Mouse (Mus musculus) macrophage (primary cell): ENCODE measurements around the gene Gm49361. TPM values are rescaled to one million over a fixed set of nuclear protein-coding genes. Genes with fewer than 3 reads are reported as not detected.

ENCODE experiments used
- H3K27ac ChIP-seq: fragments of 350-480 bp; formaldehyde crosslinking; 2 replicates; pipeline ENCODE4 v1.9.0; 2021
- H3K36me3 ChIP-seq: fragments of 350-480 bp; formaldehyde crosslinking; 2 replicates; pipeline ENCODE4 v1.9.0; 2021; ENCODE audit errors: inconsistent target
- H3K4me3 ChIP-seq: fragments of 350-480 bp; formaldehyde crosslinking; 2 replicates; pipeline ENCODE4 v1.9.0; 2021; ENCODE audit errors: inconsistent target
- H3K79me2 ChIP-seq: fragments of 350-480 bp; formaldehyde crosslinking; 2 replicates; pipeline ENCODE4 v1.9.0; 2021; ENCODE audit errors: inconsistent target
- whole genome bisulfite sequencing: methylation state at CpG from one replicate; pipeline ENCODE4 v1.1.7; 2026; ENCODE audit warnings: inconsistent platforms; ENCODE audit not compliant: missing documents; 5-methylcytosine and 5-hydroxymethylcytosine counted together
- polyA plus RNA-seq: library from polyadenylated mRNA; stranded (reverse); fragments of 250-400 nt; gene quantifications from 3 replicates; pipeline ENCODE4 v1.2.4, GENCODE M21; 2018; ENCODE audit warnings: inconsistent platforms

Gene Gm49361
- polyA plus RNA-seq, 1 experiment from 2014 or later, result not detected

- Histone ChIP-seq H3K27ac (no peak overlapping the region), H3K4me3 (no peak overlapping the region), H3K36me3 (no peaks in the 10 kb centered on the region), H3K79me2 (peaks cover 7% of the 10 kb centered on the region; the same call in 1 of the 2 replicates)
- 87% methylated on average over 6 of the region's 6 CpGs for WGBS
Observed at GRCm38 (mm10) chr14:57711059-57711458, 34.8 kb downstream of the Gm49361 start.

GRCm38 (mm10) chr14:57709171-57709570, 36.7 kb downstream of the Gm49361 start:
- no peak overlapping the region for H3K4me3 ChIP-seq
- H3K27ac ChIP-seq, result no peak overlapping the region
- no peaks in the 10 kb centered on the region for H3K36me3 ChIP-seq
- peaks cover 4% of the 10 kb centered on the region; the same call in 1 of the 2 replicates for H3K79me2 ChIP-seq
- 97% methylated on average over 10 of the region's 10 CpGs for WGBS

- H3K79me2 ChIP-seq, result peaks cover 4% of the 10 kb centered on the region; the same call in 1 of the 2 replicates
- H3K36me3 ChIP-seq, result no peaks in the 10 kb centered on the region
- no peak overlapping the region for H3K27ac ChIP-seq
- no peak overlapping the region for H3K4me3 ChIP-seq
- 96% methylated on average over 7 of the region's 7 CpGs for WGBS
Observed at GRCm38 (mm10) chr14:57708580-57708979, 37.3 kb downstream of the Gm49361 start.

GRCm38 (mm10) chr14:57707100-57707893, 38.6 kb downstream of the Gm49361 start:
- 93% methylated on average over 18 of the region's 18 CpGs for WGBS
- Histone ChIP-seq H3K4me3 (no peak overlapping the region), H3K79me2 (peaks cover 4% of the 10 kb centered on the region; the same call in 1 of the 2 replicates), H3K36me3 (no peaks in the 10 kb centered on the region), H3K27ac (no peak overlapping the region)

- Histone ChIP-seq H3K79me2 (peaks cover 4% of the 10 kb centered on the region; the same call in 1 of the 2 replicates), H3K36me3 (no peaks in the 10 kb centered on the region), H3K4me3 (no peak overlapping the region), H3K27ac (no peak overlapping the region)
- WGBS, result 79% methylated on average over 4 of the region's 4 CpGs
Observed at GRCm38 (mm10) chr14:57706760-57707099, 39.2 kb downstream of the Gm49361 start.

GRCm38 (mm10) chr14:57705759-57706158, 40.1 kb downstream of the Gm49361 start:
- Histone ChIP-seq H3K79me2 (peaks cover 3% of the 10 kb centered on the region; the same call in 1 of the 2 replicates), H3K36me3 (no peaks in the 10 kb centered on the region), H3K4me3 (no peak overlapping the region), H3K27ac (no peak overlapping the region)
- WGBS, result 90% methylated on average over 4 of the region's 4 CpGs

GRCm38 (mm10) chr14:57705075-57705474, 40.8 kb downstream of the Gm49361 start:
- 0 out of 2 replicates have a peak, but pooled peaks cover 5% of the 10 kb centered on the region for H3K36me3 ChIP-seq
- no peaks in the 10 kb centered on the region; the same call in 1 of the 2 replicates for H3K79me2 ChIP-seq
- no peak overlapping the region for H3K27ac ChIP-seq
- WGBS, result 96% methylated on average over 4 of the region's 4 CpGs
- no peak overlapping the region for H3K4me3 ChIP-seq

GRCm38 (mm10) chr14:57701915-57702477, 43.9 kb downstream of the Gm49361 start:
- 83% methylated on average over 12 of the region's 12 CpGs for WGBS
- no peak overlapping the region for H3K4me3 ChIP-seq
- no peak overlapping the region for H3K27ac ChIP-seq
- H3K79me2 ChIP-seq, result no peaks in the 10 kb centered on the region
- peaks cover 18% of the 10 kb centered on the region; the same call in 1 of the 2 replicates for H3K36me3 ChIP-seq

- Histone ChIP-seq H3K4me3 (no peak overlapping the region), H3K36me3 (peaks cover 41% of the 10 kb centered on the region), H3K27ac (no peak overlapping the region), H3K79me2 (no peaks in the 10 kb centered on the region)
- WGBS, result 95% methylated on average over 31 of the region's 33 CpGs
Observed at GRCm38 (mm10) chr14:57699461-57699970, 46.4 kb downstream of the Gm49361 start.

GRCm38 (mm10) chr14:57699016-57699415, 46.9 kb downstream of the Gm49361 start:
- Histone ChIP-seq H3K79me2 (no peaks in the 10 kb centered on the region), H3K36me3 (peaks cover 46% of the 10 kb centered on the region), H3K4me3 (no peak overlapping the region), H3K27ac (no peak overlapping the region)
- WGBS, result 94% methylated on average over 10 of the region's 10 CpGs

- no peaks in the 10 kb centered on the region for H3K79me2 ChIP-seq
- H3K27ac ChIP-seq, result no peak overlapping the region
- H3K4me3 ChIP-seq, result no peak overlapping the region
- H3K36me3 ChIP-seq, result peaks cover 63% of the 10 kb centered on the region
- WGBS, result 94% methylated on average over 15 of the region's 15 CpGs
Observed at GRCm38 (mm10) chr14:57696066-57696465, 49.8 kb downstream of the Gm49361 start.

GRCm38 (mm10) chr14:57695550-57695949, 50.4 kb downstream of the Gm49361 start:
- peaks cover 63% of the 10 kb centered on the region for H3K36me3 ChIP-seq

GRCm38 (mm10) chr14:57694246-57694645, 51.7 kb downstream of the Gm49361 start:
- Histone ChIP-seq H3K79me2 (no peaks in the 10 kb centered on the region), H3K36me3 (peaks cover 62% of the 10 kb centered on the region), H3K27ac (no peak overlapping the region), H3K4me3 (no peak overlapping the region)
- WGBS, result 90% methylated on average over 14 of the region's 16 CpGs

More at GRCm38 (mm10) chr14:57695550-57695949, 50.4 kb downstream of the Gm49361 start:
- H3K27ac ChIP-seq, result no peak overlapping the region
- 91% methylated on average over 8 of the region's 8 CpGs for WGBS
- no peak overlapping the region for H3K4me3 ChIP-seq
- H3K79me2 ChIP-seq, result no peaks in the 10 kb centered on the region

GRCm38 (mm10) chr14:57692517-57693130, 53.3 kb downstream of the Gm49361 start:
- no peak overlapping the region for H3K27ac ChIP-seq

GRCm38 (mm10) chr14:57691316-57691715, 54.6 kb downstream of the Gm49361 start:
- no peak overlapping the region for H3K4me3 ChIP-seq
- H3K27ac ChIP-seq, result no peak overlapping the region
- 95% methylated on average over 24 of the region's 24 CpGs for WGBS
- H3K79me2 ChIP-seq, result no peaks in the 10 kb centered on the region
- H3K36me3 ChIP-seq, result peaks cover 44% of the 10 kb centered on the region

More at GRCm38 (mm10) chr14:57692517-57693130, 53.3 kb downstream of the Gm49361 start:
- WGBS, result 63% methylated on average over 17 of the region's 17 CpGs
- H3K36me3 ChIP-seq, result peaks cover 54% of the 10 kb centered on the region
- no peak overlapping the region for H3K4me3 ChIP-seq
- H3K79me2 ChIP-seq, result no peaks in the 10 kb centered on the region
